Mouse (Mus musculus) lung, adult 2 months (tissue): ENCODE measurements at regions not wholly inside any gene's neighbourhood (a gene's known extent, or its start where the extent isn't known, plus 50 kb on each side); places are given as distances from the start of the nearest gene placed in this dataset.
"Not testable (repeated sequence)": the region's sequence is repeated elsewhere in the genome, so short reads cannot be mapped to it uniquely, and the experiment has no call there.

Experiments
- CTCF ChIP-seq: fragments of 200-500 bp; IDR thresholded peaks from 2 replicates; pipeline ENCODE4 v1.5.1; 2011; ENCODE audit warnings: mild to moderate bottlenecking, low read length, control low read depth; ENCODE audit not compliant: insufficient read depth
- POLR2A ChIP-seq: fragments of 200-500 bp; IDR thresholded peaks from 2 replicates; pipeline ENCODE4 v1.6.1; 2011; ENCODE audit warnings: low read depth, mild to moderate bottlenecking, control low read depth, low read length, borderline replicate concordance; ENCODE audit errors: extremely low read depth

DNA sequence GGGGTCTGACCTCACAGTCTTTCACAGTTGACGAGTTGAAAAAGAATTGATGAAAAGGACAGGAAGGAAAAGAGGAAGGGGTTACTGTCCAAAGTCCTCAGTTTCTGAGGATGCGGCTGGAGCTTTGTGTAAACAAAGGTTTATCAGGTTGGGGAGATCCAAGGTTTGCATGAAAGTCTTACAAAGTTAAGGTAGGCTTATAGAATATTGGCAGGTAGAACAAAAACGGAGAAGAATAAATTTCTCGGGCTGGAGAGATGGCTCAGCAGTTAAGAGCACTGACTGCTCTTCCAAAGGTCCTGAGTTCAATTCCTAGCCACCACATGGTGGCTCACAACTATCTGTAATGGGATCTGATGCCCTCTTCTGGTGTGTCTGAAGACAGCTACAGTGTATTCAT, 60.9 kb upstream of the Acpp start:
- TF ChIP-seq CTCF, POLR2A: not testable (repeated sequence)
